In the genomic region with DNA sequence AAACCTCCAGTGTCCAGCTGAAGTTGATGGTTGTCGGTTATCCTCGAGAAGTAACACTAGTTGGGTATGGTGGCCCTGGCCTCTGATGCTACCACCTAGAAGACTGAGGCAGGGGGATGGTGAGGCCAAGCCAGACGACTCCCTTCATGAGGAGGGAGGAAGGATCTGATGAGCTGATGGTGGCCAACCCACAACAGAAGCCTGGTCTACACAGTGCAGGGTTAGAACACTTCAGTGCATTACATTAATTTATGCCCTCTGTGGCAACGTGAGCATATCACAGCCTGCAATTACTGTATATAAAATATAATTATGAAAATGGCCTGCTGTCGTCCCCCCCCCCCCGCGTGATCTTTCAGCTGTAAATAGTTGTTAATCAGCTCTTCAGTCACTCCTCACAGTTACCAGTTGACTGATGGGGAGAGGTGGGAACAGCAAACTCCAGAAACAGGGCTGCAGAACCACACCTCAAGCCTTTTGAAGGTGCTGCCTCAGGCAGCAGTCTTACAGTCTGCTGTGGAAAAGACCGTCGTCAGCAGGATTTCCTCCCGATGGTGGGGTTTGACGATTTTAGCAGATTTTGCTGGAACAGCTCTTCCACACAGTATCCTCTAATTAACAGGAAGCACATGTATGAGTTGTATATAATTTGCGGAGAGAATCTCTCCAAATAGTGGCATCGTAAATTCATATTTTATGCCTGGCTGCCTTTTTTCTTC, we compare ENCODE assay signal across 13 mouse cellular contexts. TPM values are rescaled to one million over a fixed set of nuclear protein-coding genes. Genes with fewer than 3 reads are reported as not detected.
DNase-seq lines count a peak whose midpoint lies in the region; ATAC-seq and TF ChIP-seq lines count a peak whose summit lies in the region.
"Had no signal": no experiment of that assay in that cellular context is flagged by ENCODE, and none has a peak within 500 bp of the region (broad histone marks: within the 10 kb centered on the region; RNA-seq: fewer than 3 reads in every experiment).

No protein-coding gene starts in this region.

- H3K27me3 ChIP-seq in hindbrain, embryonic 13.5 days, result no peaks in the 10 kb centered on the region
- no peaks in the 10 kb centered on the region for H3K27me3 ChIP-seq in hindbrain, embryonic 12.5 days
- H3K27me3 ChIP-seq in midbrain, embryonic 13.5 days, result no peaks in the 10 kb centered on the region
- no peaks in the 10 kb centered on the region for H3K27me3 ChIP-seq in midbrain, embryonic 11.5 days (ENCODE audit: control insufficient read depth, insufficient read depth, low read length)
- H3K27me3 ChIP-seq in embryonic facial prominence, embryonic 15.5 days, result no peaks in the 10 kb centered on the region
- H3K27me3 ChIP-seq in midbrain, postnatal 0 days (ENCODE audit: insufficient read depth, low read length), result no peaks in the 10 kb centered on the region
- H3K27me3 ChIP-seq: heart, embryonic 13.5 days had no signal

- no peak for TF ChIP-seq CTCF in midbrain, postnatal 0 days (IDR thresholded peaks at IDR 0.05)

- no peak for DNase-seq in midbrain, embryonic 11.5 days (ENCODE audit: low spot score, missing footprints)
- DNase-seq in midbrain, postnatal 0 days (ENCODE audit: low spot score), result no peak
- no peak for DNase-seq in right cerebral cortex, postnatal 25 days
- DNase-seq in cerebellum, postnatal 36 days, result no peak
- DNase-seq: cerebellum, postnatal 14 days; gastrocnemius, postnatal 10 days had no signal

- no peak overlapping the region for H3K27ac ChIP-seq in hindbrain, embryonic 13.5 days
- H3K27ac ChIP-seq in hindbrain, embryonic 12.5 days, result no peak overlapping the region
- H3K27ac ChIP-seq in midbrain, embryonic 13.5 days, result no peak overlapping the region
- H3K27ac ChIP-seq in midbrain, embryonic 11.5 days (ENCODE audit: low read depth, low read length), result no peak overlapping the region
- no peak overlapping the region for H3K27ac ChIP-seq in embryonic facial prominence, embryonic 15.5 days (replicated peaks)
- no peak overlapping the region for H3K27ac ChIP-seq in midbrain, postnatal 0 days (ENCODE audit: low read depth, low read length)
- H3K27ac ChIP-seq: liver, embryonic 14.5 days had no signal

- no peaks in the 10 kb centered on the region for H3K9me3 ChIP-seq in hindbrain, embryonic 13.5 days
- no peaks in the 10 kb centered on the region for H3K9me3 ChIP-seq in hindbrain, embryonic 12.5 days (replicated peaks)
- no peaks in the 10 kb centered on the region for H3K9me3 ChIP-seq in midbrain, embryonic 13.5 days
- no peaks in the 10 kb centered on the region for H3K9me3 ChIP-seq in midbrain, embryonic 11.5 days (ENCODE audit: control insufficient read depth, low read length)
- no peaks in the 10 kb centered on the region for H3K9me3 ChIP-seq in embryonic facial prominence, embryonic 15.5 days (replicated peaks)
- no peaks in the 10 kb centered on the region for H3K9me3 ChIP-seq in midbrain, postnatal 0 days (ENCODE audit: low read length)
- H3K9me3 ChIP-seq: heart, embryonic 13.5 days had no signal

- no peak overlapping the region for H3K9ac ChIP-seq in hindbrain, embryonic 13.5 days
- no peak overlapping the region for H3K9ac ChIP-seq in hindbrain, embryonic 12.5 days
- no peak overlapping the region for H3K9ac ChIP-seq in midbrain, embryonic 13.5 days (replicated peaks)
- H3K9ac ChIP-seq in midbrain, embryonic 11.5 days (ENCODE audit: low read length), result no peak overlapping the region
- no peak overlapping the region for H3K9ac ChIP-seq in embryonic facial prominence, embryonic 15.5 days
- no peak overlapping the region for H3K9ac ChIP-seq in midbrain, postnatal 0 days (replicated peaks; ENCODE audit: low read length, poor library complexity, severe bottlenecking)
- H3K9ac ChIP-seq: heart, embryonic 13.5 days; liver, embryonic 14.5 days had no signal

- 0 out of 2 replicates have a peak, but pooled peaks have one; percentile 29 for ATAC-seq in hindbrain, embryonic 13.5 days (ENCODE audit: low FRiP score)
- no peak for ATAC-seq in hindbrain, embryonic 12.5 days (ENCODE audit: low FRiP score)
- peak; percentile 57; the same call in 1 of the 2 replicates for ATAC-seq in midbrain, embryonic 13.5 days
- no peak for ATAC-seq in midbrain, embryonic 11.5 days (ENCODE audit: low FRiP score)
- 0 out of 2 replicates have a peak, but pooled peaks have one; percentile 37 for ATAC-seq in embryonic facial prominence, embryonic 15.5 days (ENCODE audit: insufficient number of reproducible peaks, low FRiP score, low TSS enrichment, low read depth)
- ATAC-seq in midbrain, postnatal 0 days (ENCODE audit: low FRiP score), result 0 out of 2 replicates have a peak, but pooled peaks have one; percentile 28

- H3K4me2 ChIP-seq in hindbrain, embryonic 13.5 days, result no peak overlapping the region
- no peak overlapping the region for H3K4me2 ChIP-seq in hindbrain, embryonic 12.5 days (replicated peaks)
- H3K4me2 ChIP-seq in midbrain, embryonic 13.5 days (replicated peaks), result no peak overlapping the region
- no peak overlapping the region for H3K4me2 ChIP-seq in midbrain, embryonic 11.5 days
- H3K4me2 ChIP-seq in embryonic facial prominence, embryonic 15.5 days (replicated peaks), result no peak overlapping the region
- no peak overlapping the region for H3K4me2 ChIP-seq in midbrain, postnatal 0 days (ENCODE audit: low read depth, low read length, poor library complexity, severe bottlenecking)

- H3K36me3 ChIP-seq in hindbrain, embryonic 13.5 days, result no peaks in the 10 kb centered on the region
- H3K36me3 ChIP-seq in hindbrain, embryonic 12.5 days, result no peaks in the 10 kb centered on the region
- no peaks in the 10 kb centered on the region for H3K36me3 ChIP-seq in midbrain, embryonic 13.5 days
- H3K36me3 ChIP-seq in midbrain, embryonic 11.5 days (ENCODE audit: control insufficient read depth, insufficient read depth, low read length), result no peaks in the 10 kb centered on the region
- no peaks in the 10 kb centered on the region for H3K36me3 ChIP-seq in embryonic facial prominence, embryonic 15.5 days
- H3K36me3 ChIP-seq in midbrain, postnatal 0 days (ENCODE audit: insufficient read depth, low read length), result no peaks in the 10 kb centered on the region
- H3K36me3 ChIP-seq: heart, embryonic 13.5 days had no signal

- WGBS in hindbrain, embryonic 13.5 days, result 82% methylated on average over 13 of the region's 13 CpGs
- WGBS in hindbrain, embryonic 12.5 days, result 80% methylated on average over 13 of the region's 13 CpGs
- whole genome bisulfite sequencing in midbrain, embryonic 13.5 days, result 89% methylated on average over 13 of the region's 13 CpGs
- WGBS in midbrain, embryonic 11.5 days, result 89% methylated on average over 13 of the region's 13 CpGs
- WGBS in embryonic facial prominence, embryonic 15.5 days, result 47% methylated on average over 13 of the region's 13 CpGs
- 74% methylated on average over 13 of the region's 13 CpGs for WGBS in midbrain, postnatal 0 days

- no peak overlapping the region for H3K4me3 ChIP-seq in hindbrain, embryonic 13.5 days
- H3K4me3 ChIP-seq in hindbrain, embryonic 12.5 days, result no peak overlapping the region
- no peak overlapping the region for H3K4me3 ChIP-seq in midbrain, embryonic 13.5 days (replicated peaks)
- no peak overlapping the region for H3K4me3 ChIP-seq in midbrain, embryonic 11.5 days (ENCODE audit: low read depth, low read length)
- H3K4me3 ChIP-seq in embryonic facial prominence, embryonic 15.5 days (replicated peaks), result no peak overlapping the region
- no peak overlapping the region for H3K4me3 ChIP-seq in midbrain, postnatal 0 days (ENCODE audit: low read depth, low read length)
- H3K4me3 ChIP-seq: erythroblast, embryonic 14.5 days; heart, embryonic 13.5 days had no signal

- H3K4me1 ChIP-seq in hindbrain, embryonic 13.5 days (replicated peaks), result peaks cover 7% of the 10 kb centered on the region
- 0 out of 2 replicates have a peak, but pooled peaks cover 5% of the 10 kb centered on the region for H3K4me1 ChIP-seq in hindbrain, embryonic 12.5 days
- H3K4me1 ChIP-seq in midbrain, embryonic 13.5 days (replicated peaks), result 0 out of 2 replicates have a peak, but pooled peaks cover 2% of the 10 kb centered on the region
- peaks cover 3% of the 10 kb centered on the region; the same call in 1 of the 2 replicates for H3K4me1 ChIP-seq in midbrain, embryonic 11.5 days (ENCODE audit: control insufficient read depth, insufficient read depth, low read length)
- peaks cover 31% of the 10 kb centered on the region for H3K4me1 ChIP-seq in embryonic facial prominence, embryonic 15.5 days
- H3K4me1 ChIP-seq in midbrain, postnatal 0 days (ENCODE audit: insufficient read depth, low read length), result peaks cover 2% of the 10 kb centered on the region; the same call in 1 of the 2 replicates

RNA-seq across cellular contexts. Expression of gene Sh3bgrl2, which starts 17.0 kb away (rescaled TPM):
- 7.0 and 10.9 TPM in 2 replicates for polyA plus RNA-seq in hindbrain, embryonic 13.5 days (2015; fragmentation: Nextera tagmentation; extraction: Ambion mirVana)
- polyA plus RNA-seq in hindbrain, embryonic 12.5 days (2016; fragmentation: Nextera tagmentation; extraction: Ambion mirVana), result 8.0 and 8.1 TPM in 2 replicates
- 5.0 and 6.1 TPM in 2 replicates for polyA plus RNA-seq in midbrain, embryonic 13.5 days (2015; fragmentation: Nextera tagmentation; extraction: Ambion mirVana)
- 10.1 and 12.2 TPM in 2 replicates for polyA plus RNA-seq in midbrain, embryonic 11.5 days (2014; fragmentation: Nextera tagmentation; extraction: Ambion mirVana)
- 18.4 and 22.8 TPM in 2 replicates for polyA plus RNA-seq in embryonic facial prominence, embryonic 15.5 days (2015; fragmentation: Nextera tagmentation; extraction: Ambion mirVana)
- total RNA-seq in midbrain, postnatal 0 days (2014; rRNA removed), result 10.6 and 13.2 TPM in 2 replicates
- polyA plus RNA-seq in midbrain, postnatal 0 days (2015; fragmentation: Nextera tagmentation; extraction: Ambion mirVana), result 6.3 TPM in 2 replicates

Comparison
In these comparisons a context has a peak if more than half of its experiments do, and no peak if none do; other contexts are left out.
1. ATAC-seq: peak in hindbrain, embryonic 13.5 days (single experiment), midbrain, embryonic 13.5 days (single experiment), embryonic facial prominence, embryonic 15.5 days (single experiment) and midbrain, postnatal 0 days (single experiment); none in hindbrain, embryonic 12.5 days (single experiment) and midbrain, embryonic 11.5 days (single experiment).